Mouse (Mus musculus) lung, postnatal 0 days (tissue): ENCODE measurements around the gene Prph.

Source experiments
- CTCF ChIP-seq: IDR thresholded peaks from 2 replicates; pipeline ENCODE4 v1.5.1; 2016; ENCODE audit warnings: antibody characterized with exemption, mild to moderate bottlenecking
- EP300 ChIP-seq: IDR thresholded peaks from 2 replicates; pipeline ENCODE4 v1.6.1; 2016; ENCODE audit warnings: antibody characterized with exemption, mild to moderate bottlenecking, control low read depth

DNA sequence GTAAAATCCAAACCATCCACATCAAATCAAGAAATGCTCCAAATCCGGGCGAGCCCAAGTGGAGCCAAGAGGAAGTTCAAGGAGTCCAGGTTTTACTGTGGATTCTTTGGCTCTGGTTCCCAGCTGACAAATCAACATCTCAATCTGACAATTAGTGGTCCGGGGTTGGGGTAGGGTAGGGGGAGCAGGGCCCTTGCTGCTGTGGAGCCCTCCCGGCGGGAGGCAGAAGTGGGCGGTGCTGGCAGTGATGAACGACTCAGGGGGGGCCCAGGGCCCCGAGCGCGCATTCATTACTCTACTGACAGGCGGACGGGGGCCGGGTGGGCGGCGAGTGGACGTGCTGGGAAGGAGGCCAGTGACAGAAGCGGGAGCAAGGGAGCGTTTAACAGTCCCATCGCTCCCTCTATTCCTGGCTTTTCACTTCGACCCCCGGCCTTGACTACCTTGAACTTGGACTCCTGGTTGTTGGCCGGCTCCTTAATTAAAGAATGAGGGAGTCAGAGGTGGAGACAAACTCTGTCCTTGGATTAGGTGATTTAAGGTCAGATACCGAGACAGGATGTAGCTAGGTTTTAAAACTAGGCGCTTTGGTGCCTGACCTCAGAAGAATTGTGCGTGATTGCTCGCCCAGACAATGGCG, 39.8 kb downstream of the Prph start:
- no peak for TF ChIP-seq CTCF
- no peak for TF ChIP-seq EP300
